Mouse (Mus musculus) erythroblast, embryonic 14.5 days (primary cell): ENCODE measurements around the gene B430306N03Rik.

ENCODE experiments used
- GATA1 ChIP-seq: IDR thresholded peaks from 2 replicates; pipeline ENCODE4 v1.6.1; 2012; ENCODE audit warnings: low read length, inconsistent platforms, mixed read lengths
- TAL1 ChIP-seq: IDR thresholded peaks from 3 replicates; pipeline ENCODE4 v1.6.1; 2012; ENCODE audit warnings: low read length, inconsistent platforms, mixed read lengths

DNA sequence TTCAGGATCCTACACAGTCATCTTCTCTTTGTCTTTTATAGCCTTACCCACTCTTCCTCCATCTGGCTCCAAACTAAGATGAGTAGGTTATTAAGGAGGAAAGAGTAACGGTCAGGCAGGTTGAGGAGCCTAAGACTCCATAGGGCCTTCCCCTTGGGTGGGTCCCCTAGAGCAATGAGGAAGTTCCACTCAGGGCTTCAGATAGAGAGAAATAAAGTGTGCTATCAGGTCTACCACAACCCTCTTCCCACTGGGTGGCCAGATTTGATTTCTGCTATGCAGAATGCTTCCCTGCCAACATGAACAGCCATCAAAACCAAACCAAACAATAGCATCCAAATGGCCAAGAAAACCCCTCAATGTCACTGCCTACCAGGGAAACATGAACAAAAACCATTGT lies 48.4 kb upstream of the B430306N03Rik start:
- TF ChIP-seq GATA1 (no peak), TAL1 (no peak)
